Mouse (Mus musculus): ENCODE results near the gene Ccl27a. TPM values are rescaled to one million over a fixed set of nuclear protein-coding genes. Genes with fewer than 3 reads are reported as not detected.
"Not testable (repeated sequence)": the region's sequence is repeated elsewhere in the genome, so short reads cannot be mapped to it uniquely, and the experiment has no call there.

Gene Ccl27a
- 10 to 100 TPM; 17.2 to 19.3 TPM for total RNA-seq (2021)
- long read RNA-seq, experiment 1, transcript Ccl27a-206 (6 exons, 590 nt) = major isoform, 6 of 19 reads
- long read RNA-seq, experiment 1, partial matches to known transcripts = 0 of 19 reads
- long read RNA-seq, experiment 1, other reads (novel, unspliced or antisense) = 3 of 19 reads
- long read RNA-seq, experiment 2, partial matches to known transcripts = 0 of 10 reads
- long read RNA-seq, experiment 2, other reads (novel, unspliced or antisense) = 2 of 10 reads

DNA sequence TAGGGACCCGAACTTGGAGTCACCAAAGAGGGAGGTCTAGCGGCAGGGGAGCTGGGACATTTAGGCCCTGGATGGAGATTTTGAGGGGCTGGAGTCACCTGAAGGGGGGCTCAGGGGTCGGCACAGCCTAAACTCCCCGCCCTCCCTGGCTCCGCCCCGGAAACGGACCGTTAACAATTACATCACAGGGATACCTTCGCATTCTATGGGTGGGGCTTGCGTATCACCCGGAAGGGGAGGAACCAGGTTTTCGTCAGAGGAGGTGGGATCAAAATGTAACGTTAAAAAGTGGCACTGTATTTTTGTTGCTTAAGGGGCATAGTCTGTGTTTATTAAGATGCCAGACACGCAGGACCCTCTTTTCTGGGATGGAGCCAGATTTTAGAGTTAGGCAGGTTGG lies at the start of gene Ccl27a:
TSS of gene Ccl27a (minus strand) at position 246 of the 400 bp plus-strand sequence.
- intact Hi-C loops (cut with DNase I) = not testable (repeated sequence)
- DNase-seq = peak; percentile 60 to 70

DNA sequence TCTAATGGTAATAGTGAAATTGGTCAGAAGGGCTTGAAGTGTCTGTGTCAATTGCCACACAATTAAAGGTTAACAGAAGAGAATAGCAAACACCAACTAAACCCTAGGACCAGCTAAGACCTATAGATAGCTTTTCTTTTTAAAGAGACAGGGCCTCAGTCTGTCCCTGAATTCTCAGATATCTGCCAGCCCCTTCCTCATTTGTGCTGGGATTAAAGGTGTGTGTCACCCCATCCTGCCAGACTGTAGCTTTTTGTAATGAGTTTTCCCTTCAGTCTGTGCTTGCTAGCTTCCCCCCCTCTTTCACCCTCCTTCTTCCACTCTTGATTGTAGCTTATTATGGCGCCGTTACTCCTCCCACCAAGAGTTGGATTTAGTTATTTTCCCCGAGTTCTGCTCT lies 9.2 kb upstream of the Ccl27a start:
- intact Hi-C loops (cut with DNase I) = not testable (repeated sequence)

DNA sequence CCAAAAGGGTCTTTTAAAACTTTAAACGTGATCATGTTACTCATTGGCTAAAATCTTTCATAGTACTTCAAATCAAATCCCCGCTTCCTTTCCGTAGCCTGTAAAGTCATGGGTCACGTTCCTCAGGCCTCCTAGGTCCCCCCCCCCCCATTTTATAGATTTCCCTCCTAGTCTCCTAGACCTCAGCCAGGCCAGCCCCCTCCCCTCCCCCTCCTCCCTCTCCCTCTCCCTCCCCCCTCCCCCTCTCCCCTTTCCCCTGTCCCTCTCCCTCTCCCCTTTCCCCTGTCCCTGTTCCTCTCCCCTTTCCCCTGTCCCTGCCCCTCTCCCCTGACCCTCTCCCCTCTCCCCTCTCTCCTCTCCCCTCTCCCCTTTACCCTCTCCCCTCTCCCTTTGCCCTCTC lies 8.7 kb upstream of the Ccl27a start:
- intact Hi-C loops (cut with DNase I); DNase-seq: not testable (repeated sequence)

More for the DNA sequence above, 9.2 kb upstream of the Ccl27a start:
- not testable (repeated sequence) for DNase-seq

DNA sequence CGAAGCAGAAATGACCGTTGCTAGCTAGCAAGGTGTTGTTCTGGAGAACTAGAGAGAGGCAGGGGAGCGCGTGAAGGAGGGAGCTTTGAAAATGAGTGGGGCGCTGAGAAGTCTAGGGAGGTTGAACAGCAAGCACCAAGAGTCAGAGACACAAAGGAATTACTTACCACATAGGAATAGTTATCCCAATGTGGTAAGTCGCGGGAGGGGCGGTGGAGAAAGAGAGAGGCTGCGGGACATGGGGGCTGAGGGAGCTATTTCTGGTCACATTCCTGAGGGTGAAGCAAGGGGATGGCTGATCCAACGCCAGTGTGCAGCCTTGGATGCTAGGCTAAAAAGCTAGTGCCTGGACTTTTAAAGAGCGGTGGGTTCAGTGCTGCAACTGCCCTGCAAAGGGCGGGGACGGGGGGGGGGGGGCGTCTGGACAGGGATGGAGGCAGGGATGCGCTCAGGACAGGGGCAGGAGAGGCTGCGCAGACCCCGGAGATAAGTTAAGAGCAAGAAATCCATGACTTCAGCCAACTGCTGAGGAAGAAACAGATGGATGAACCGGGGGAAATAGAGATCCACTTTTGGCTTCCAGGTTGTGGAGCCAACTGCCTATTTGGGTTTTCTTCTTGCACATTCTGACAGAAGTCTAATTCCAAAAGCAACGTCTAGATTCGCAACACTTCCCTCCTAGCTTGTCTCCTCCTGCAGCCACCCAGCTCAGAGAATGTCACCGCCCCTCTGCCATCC lies 7.9 kb upstream of the Ccl27a start:
- intact Hi-C loops (cut with DNase I); DNase-seq: not testable (repeated sequence)

DNA sequence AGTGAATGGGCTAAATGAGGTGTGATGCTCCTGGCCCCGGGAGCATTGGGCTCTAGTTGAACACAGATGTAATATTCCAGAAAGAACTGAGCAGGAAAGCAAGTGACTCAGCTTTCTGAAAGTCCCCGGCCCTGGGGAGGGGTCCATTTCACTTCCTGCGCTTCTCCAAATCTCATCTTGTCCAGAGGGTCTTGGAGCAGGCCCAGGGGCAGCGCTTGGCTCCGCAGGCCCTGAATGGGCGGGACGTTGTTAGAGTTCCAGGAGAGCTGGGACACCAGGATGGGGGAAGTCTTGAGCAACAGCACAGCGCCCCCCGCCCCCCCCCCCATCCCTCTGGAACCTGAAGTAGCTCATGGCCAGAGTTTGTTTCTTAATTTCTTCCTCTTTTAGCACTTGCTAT lies 7.2 kb upstream of the Ccl27a start:
- intact Hi-C loops (cut with DNase I); DNase-seq: not testable (repeated sequence)

DNA sequence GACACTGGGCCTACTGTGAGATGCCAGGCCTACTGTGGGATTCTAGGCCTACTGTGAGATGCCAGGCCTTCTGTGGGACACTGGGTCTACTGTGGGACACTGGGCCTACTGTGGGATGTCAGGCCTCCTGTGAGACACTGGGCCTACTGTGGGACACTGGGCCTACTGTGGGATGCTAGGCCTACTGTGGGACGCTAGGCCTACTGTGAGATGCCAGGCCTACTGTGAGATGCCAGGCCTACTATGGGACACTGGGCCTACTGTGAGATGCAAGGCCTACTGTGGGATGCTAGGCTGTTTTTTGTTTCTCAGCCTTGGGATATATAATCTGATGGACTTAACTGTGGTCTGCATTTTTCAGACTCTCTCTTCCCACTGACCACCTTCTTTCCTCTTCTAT lies 1.8 kb upstream of the Ccl27a start:
- DNase-seq; intact Hi-C loops (cut with DNase I): not testable (repeated sequence)

DNA sequence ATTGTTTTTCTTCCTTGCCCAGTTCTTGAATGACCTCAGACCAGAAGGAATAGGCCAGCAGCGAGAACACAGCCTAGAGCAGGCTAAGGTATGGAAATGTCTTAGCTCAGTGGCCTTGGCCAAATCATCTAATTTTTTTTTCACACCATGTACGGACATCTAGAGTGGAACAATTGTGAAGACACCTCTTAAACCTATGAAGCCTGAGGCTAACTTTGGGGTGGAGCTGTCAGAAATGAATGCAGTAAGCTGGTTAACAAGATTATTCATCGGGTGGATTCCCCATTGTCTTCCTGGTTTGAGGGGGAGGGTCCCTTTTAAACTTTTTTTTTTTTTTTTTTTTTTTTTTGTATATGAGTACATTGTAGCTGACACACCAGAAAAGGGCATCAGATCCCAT lies 459 bp upstream of the Ccl27a start:
- intact Hi-C loops (cut with DNase I); DNase-seq: not testable (repeated sequence)

DNA sequence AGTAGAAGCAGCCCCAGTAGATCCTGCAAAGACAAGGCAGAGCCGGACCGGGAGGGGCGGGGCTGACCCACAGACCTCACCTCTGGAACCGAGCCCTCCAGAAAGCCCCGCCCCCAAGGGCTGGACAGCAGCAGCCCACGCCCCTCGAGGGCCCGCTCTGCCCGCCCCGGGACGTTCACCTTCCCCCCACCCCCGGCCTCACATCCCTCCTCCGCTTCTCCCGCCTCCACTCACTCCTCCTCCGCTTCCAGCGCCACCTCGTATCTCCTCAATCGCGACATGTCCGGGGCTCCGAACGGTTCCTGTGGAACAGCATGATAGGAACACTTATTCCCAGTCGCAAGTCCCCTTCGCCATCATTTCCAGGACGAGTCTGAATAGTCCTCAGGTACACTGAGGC lies 545 bp downstream of the Ccl27a start:
- intact Hi-C loops (cut with DNase I) = not testable (repeated sequence)
- peak; percentile 64 to 71 for DNase-seq

DNA sequence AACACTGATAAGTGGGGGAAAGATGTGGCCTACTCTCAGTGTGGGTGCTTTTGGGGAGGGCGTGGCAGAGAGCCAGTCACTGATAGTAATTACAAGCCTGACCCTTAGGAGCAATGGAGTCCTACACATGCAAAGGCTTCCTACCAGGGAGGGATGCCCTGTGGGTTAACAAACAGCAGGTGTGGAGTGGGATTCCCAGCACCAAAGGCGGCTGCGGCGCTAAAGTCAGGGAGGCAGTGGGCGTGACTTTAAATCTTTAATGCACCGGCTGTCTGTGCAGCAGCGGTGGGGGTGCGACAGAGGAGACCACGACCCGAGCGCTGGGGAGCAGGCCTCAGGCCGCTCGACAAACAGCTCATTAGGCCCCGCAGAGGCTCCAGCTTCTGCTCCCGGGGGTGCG lies 1.1 kb downstream of the Ccl27a start:
- intact Hi-C loops (cut with DNase I); DNase-seq: not testable (repeated sequence)

DNA sequence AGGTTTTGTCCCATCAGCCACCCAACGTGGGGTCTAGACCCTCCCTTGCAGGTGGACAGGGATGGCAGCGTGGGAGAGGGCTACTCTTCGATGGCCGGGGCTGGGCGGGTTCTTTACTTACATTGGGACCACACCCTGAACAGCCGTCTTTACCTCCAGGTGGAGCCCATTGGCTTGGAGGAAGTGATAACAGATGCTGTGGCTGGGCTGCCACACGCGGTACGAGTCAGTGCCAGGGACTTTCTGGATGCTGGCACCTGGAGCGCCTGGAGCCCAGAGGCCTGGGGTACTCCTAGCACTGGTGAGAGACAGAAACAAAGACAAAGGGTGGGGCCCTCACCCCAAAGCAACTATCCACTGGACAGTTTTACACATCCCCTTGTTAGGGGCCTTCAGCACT lies 6.7 kb downstream of the Ccl27a start:
- DNase-seq; intact Hi-C loops (cut with DNase I): not testable (repeated sequence)

DNA sequence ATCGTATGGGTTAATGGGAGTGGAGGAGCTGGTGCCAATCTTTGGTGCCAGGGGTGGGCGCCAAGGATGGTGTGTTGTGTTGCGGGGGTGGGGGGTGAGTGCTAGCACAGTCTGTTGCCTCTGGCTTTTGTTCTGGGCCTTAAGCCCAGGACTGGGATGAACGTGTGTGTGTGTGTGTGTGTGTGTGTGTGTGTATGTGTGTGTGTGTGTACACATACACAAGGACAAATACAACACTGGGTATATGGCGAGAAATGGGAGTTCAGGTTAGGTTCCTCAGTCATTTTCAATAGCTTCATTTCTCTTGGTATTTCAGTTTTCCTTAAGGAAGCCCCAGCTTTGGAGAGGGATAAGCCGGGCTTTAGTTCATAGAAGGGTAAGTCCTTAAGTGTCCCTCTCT lies 10.9 kb downstream of the Ccl27a start:
- DNase-seq; intact Hi-C loops (cut with DNase I): not testable (repeated sequence)

DNA sequence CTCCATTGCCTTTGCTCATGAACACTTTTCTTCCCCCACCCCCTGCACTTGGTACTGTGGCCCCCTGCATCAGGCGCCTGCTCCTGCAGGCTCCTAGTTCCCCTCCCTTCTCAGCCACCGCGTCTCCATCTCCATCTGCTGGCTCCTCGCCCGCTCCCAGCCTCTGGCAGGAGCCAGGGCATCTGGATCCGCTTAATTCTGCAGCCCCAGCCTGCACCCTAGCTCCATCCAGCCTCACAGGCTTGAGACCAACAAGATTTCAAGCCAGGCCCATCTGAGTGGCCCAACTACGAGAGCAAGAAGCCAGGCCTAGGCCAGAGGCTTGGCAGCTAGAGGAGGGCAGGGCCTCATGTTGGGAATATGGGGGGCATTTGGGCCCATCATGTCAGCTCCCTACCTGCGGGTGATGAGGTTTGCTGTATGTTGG lies 11.3 kb downstream of the Ccl27a start:
- intact Hi-C loops (cut with DNase I) = not testable (repeated sequence)
- DNase-seq = peak; percentile 77 to 83

DNA sequence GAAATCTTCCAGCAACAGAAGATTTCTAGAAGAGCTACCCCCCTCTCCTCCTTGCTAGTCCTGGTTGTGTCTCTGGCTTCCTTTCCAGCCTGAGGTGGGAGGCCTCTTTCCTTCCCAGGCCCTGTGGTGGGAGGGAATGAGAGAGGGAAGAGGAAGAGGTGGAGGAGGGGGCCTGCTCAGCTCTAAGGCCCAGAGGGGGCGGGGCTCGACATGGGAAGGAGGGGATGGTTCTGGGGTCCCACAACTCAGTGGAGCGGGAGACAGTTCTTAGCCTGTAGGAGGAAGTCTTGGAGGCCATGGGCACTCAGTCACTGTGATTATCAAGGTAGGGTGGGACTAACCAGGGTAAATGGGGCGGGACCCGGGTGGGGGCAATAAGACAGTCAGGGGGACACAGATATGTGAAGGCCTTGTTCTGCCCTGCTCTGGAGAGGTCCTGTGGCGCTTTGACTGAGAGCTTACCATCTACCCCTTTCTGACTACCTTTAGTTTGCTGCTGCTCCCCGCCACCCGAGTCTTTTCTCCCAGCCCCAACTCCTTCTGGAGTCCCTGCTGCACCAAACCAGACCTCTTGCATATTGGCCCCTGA lies 11.9 kb downstream of the Ccl27a start:
- intact Hi-C loops (cut with DNase I) = no loop called here
- DNase-seq = no peak

DNA sequence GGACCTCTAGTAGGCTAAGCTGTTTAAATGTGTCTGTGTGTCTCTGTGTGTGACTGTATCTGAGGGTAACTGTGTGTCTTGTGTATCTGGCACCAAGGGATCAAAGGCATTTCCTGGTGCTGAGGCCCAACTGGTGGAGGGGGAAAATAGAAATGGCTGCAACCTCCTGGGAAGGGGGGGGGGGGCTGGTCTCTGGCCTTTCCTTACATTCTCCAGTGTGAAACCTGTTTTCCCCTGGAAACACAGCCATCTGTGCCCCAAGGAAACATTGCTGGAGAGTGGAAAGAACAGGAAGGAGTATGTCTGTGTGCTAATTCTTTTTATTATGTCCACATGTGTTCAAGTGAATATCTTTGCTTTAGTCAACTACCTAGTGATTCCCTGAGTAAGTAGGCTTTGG lies 12.4 kb downstream of the Ccl27a start:
- intact Hi-C loops (cut with DNase I) = no loop called here

DNA sequence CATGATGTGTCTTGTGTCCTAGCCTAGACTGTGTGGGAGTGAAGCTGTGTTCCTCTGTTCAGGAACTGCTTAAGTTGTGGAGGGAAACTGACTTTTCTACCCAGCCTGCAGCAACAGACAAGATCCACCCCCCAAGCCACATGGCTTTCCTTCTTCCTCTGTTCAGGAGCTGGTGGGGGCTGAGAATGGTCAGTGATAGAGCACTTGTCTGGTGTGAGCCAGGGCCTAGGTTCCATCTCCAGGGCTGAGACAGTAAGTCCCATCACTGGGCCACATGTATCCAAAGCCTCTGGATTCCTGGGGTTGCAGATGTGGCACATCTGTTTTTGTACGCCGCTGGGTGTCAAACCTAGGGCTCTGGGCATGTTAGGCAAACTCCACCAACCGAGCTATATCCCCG lies 13.1 kb downstream of the Ccl27a start:
- intact Hi-C loops (cut with DNase I) = no loop called here

More for the DNA sequence above, 12.4 kb downstream of the Ccl27a start:
- DNase-seq = no peak

DNA sequence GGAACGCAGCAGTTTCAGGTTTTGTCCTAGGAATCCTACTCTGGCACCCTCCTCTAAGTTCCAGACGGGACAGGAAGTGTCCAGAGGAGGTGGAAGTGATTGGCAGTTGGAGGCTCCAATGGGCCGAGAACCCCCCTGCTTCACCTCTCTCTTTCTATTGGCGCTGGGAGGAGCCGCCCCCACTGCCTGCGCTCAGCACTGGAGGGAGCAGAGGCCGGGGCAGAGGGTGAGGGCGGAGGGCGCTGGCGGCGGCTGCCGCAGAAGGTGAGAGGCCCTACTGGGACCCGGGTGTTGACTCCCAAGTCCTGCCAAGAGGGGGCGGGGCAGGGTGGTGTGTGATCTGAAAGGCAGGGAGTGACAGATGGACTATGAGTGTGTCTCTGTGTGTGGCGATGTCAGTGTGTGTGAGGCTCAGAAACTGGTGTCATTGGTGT lies 13.7 kb downstream of the Ccl27a start:
- DNase-seq = peak; percentile 91
- intact Hi-C loops (cut with DNase I) = no loop called here

More for the DNA sequence above, 13.1 kb downstream of the Ccl27a start:
- no peak for DNase-seq

DNA sequence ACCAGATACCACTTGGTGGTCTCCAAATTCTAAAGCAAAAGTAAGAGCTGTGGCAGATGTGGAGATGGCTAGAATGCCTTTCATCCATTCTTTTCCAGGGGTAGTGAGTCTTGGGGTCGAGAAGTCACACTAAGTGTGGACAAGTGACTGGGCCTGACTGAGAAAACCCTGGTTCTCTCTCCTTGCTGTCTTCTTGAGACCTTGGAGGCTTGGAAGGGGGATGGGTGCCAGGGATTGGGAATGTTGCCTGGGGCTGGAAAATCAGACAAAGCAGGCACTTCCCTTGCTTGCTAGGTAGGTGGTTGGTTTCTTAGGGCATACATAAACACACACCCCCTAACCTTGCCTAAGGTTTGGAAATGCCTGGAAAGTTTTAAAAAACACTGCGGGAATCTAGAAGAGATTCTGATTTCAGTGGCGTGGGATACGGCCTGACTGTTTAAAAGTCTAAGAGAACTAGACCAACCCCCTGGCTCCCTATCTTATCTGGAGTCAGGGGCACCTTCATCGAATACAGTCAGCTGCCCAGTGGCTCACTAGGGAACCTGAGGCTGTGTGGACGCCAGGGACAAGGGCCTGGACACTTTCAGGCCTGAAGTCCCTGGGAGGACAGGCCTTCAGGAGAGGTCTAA lies 14.3 kb downstream of the Ccl27a start:
- intact Hi-C loops (cut with DNase I) = no loop called here
- DNase-seq = no peak

DNA sequence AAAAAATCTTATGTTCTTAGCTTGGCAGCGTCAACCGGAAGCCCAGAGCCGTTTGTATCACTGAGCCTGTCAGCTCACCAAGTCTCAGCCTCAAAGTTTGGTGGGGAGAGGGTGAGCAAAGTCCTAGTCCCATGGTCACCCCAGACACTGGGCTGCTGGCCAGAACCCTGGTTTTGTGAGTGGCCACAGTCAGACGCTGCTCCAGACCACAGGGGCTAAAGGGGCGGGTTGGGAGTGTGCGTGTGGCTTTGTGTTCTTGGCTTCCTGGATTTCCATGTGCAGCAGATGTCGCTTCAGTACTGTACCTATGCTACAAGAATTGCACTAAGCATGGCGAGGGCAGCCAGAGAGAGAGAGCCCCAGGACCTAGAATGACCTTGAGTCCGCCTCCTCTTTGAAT lies 14.8 kb downstream of the Ccl27a start:
- peak; percentile 19 to 52 for DNase-seq
- intact Hi-C loops (cut with DNase I) = no loop called here

DNA sequence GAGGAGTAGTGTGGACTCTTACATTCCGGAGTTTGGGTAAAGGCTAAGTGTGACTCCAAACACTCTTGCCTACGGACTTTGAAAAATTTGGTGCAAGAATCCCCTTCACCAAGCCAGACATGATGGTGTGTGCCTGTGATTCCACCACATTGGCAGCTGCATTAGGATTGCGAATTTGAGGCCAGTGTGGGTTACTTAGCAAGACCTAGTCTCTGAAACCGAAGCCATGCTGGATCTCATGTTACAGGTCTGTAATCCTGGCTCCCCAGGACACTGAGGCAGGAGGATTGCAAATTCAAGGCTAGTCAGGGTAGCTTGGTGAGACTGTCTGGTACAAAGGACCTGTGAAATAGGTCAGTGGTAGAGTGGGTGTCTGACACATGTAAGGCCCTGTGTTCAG lies 15.3 kb downstream of the Ccl27a start:
- intact Hi-C loops (cut with DNase I) = no loop called here

DNA sequence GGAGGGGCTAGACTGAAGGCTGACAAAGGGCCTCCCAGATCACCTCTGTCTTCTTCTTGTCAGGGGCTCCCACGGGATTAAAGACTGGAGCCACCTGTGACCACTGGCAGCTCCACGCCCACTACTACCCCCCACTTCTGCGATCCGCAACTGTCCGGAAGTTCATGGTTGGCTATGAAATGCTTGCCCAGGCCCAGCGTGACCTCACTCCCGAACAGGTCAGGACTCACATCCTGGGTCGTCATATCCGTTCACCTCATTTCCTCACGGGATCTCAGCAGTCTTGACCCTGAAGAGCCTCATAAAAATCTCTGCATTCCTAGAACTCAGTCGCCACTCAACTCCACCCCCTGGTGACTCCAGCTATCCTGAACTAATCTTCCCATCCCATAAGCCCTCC lies 16.0 kb downstream of the Ccl27a start:
- intact Hi-C loops (cut with DNase I) = no loop called here
- no peak for DNase-seq

More for the DNA sequence above, 15.3 kb downstream of the Ccl27a start:
- DNase-seq = no peak

DNA sequence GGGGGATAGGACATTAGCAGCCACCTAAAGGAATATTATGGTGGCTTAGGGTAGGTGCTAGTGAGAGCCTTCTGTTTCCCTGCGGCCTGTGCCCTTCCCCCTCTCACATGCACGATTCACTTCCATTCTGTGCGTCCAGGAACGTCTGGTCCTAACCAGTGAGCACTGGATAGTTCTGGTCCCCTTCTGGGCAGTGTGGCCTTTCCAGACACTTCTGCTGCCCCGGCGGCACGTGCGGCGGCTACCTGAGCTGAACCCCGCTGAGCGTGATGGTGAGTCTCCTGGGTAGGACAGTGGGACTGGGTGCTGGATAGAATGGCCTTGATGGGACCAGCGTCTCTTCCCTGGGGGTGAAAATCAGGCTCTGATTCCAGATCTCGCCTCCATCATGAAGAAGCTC lies 16.7 kb downstream of the Ccl27a start:
- DNase-seq = no peak
- intact Hi-C loops (cut with DNase I) = no loop called here

Data from heart, postnatal 14 days (tissue).